Mouse (Mus musculus) layer of hippocampus, postnatal 10 days (tissue): ENCODE data around the gene Pdss2. TPM values are rescaled to one million over a fixed set of nuclear protein-coding genes. Genes with fewer than 3 reads are reported as not detected.

Source experiments
- DNase-seq, 2 experiments: peaks; one replicate each; pipeline ENCODE4 v3.0.0; 2021; ENCODE audit warnings: low spot score in 2 of 2
- total RNA-seq, 2 experiments: library from RNA; stranded (reverse); gene quantifications; 2 replicates each; pipeline ENCODE4 v1.2.3; 2021

Pdss2 gene
- total RNA-seq, 2 experiments from 2014 or later, result 16.8 to 21.5 TPM

GRCm38 (mm10) chr10:43478751-43479435, 257.6 kb downstream of the Pdss2 start, which contains the start of gene Bend3:
Bend3 (plus strand) TSS chr10:43478831.
- DNase-seq, result peak; percentile 69 to 77

- DNase-seq, result peak; percentile 76 to 87
Observed at GRCm38 (mm10) chr10:43479436-43480157, 258.3 kb downstream of the Pdss2 start.

DNA sequence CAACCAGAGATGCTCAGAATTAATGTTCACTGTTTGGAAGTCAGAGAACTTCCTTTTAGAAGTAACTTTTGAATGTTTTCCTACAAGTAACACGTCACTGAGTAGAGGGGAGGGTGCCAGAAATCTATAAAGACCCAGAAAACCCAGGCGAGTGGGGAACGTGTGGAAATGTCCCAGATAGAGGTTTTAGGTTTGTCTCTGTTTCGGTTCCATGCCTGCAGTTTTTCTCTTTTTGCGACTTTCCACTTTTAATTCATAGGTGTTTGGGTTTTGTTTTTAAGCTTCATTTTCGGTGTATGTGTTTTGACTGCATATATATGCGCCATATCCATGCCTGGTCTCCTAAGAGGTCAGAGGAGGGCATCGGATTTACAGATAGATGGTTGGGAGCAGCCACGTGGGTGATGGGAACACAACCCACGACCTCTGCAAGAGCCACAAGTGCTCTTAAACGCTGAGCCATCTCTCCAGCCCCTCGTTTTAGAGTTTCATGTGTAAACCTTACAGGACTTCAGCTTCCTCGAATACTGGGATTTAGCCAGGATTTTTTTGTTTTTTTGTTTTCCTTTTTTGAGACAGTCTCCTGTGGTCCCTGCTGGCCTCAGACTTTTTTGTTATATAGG, 259.1 kb downstream of the Pdss2 start:
- no peak for DNase-seq

DNA sequence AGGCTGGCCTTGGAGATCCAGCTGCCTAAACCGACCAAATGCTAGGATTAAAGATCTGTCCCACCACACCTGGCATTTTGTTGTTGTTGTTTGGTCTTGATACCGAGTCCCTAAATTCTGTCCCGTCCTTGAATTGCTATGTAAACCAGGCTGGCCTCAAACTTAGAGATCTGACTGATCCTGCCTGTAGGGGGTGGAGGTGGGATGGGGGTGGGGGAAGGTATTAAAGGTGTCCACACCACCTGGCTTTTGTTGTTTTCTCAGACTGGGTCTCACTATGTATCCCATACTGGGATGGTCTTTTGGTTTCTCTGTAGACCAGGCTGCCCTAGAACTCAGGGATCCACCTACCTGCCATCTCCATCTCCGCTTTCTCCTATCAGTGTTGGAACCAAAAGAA, 259.9 kb downstream of the Pdss2 start:
- no peak for DNase-seq

DNA sequence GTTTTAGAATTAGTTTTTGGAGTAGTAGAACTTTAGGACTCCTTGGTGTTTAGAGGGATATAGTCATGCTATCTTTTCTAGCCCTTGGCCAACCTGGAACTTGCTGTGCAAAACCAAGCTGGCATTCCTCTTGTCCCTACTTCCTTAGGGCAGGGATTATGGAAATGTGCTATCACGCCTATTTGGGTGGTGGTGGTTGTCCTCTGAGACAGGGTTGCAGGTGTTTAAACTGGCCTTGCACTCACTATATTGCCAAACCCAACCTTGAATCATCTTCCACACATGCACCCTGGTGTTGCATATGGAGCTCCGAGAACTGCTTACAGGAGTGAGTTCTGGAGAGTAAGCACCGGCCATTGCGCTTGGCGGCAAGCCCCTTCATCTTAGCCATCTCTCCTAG, 260.7 kb downstream of the Pdss2 start:
- DNase-seq, result no peak

GRCm38 (mm10) chr10:43483426-43483995, 262.2 kb downstream of the Pdss2 start:
- no peak for DNase-seq

GRCm38 (mm10) chr10:43485751-43486268, 264.5 kb downstream of the Pdss2 start:
- no peak for DNase-seq

DNA sequence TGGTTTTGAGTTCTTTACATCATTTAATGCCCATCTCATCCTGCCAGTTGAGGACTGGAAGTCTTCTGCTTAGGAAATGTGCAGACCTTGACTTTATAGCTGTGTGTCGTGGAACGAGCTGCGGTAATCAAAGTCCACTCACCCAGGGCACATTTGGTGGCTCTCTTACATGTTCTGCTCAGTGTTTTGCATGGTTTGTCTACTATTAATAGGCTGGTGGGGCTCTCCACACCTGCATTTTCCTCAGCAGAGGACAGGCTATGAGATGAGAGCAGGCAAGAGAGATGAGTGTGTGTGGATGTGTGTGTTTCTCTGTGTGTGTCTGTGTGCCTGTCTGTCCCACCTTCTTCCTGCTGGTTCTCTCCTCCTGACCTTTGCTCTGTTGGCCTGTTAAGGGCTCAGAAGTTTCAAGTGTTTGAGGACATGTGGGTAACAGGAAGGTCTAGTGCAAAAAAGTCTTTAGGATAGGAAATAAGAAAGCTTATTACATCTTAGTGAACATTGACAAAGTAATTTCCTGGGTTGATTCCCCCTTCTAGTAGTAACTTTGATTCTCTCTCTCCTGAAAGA, 266.2 kb downstream of the Pdss2 start:
- DNase-seq, result no peak

DNA sequence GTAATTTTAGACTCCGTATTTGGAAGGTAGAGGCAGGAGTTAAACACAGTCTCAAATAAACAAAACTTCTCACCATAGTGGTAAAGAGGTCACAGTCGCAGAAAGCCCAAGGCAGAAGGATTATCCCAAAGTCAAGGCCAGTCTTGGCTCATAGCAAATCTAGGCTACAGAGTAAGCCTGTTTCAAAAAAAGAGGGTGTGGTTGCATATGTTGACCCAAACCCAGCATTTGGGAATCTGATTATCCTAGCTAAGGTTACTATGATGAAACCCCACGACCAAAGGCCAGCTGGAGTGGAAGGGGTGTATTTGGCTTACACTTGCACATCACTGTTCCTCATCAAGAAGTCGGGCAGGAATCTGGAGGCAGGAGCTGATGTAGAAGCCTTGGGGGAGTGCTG, 267.0 kb downstream of the Pdss2 start:
- no peak for DNase-seq

DNA sequence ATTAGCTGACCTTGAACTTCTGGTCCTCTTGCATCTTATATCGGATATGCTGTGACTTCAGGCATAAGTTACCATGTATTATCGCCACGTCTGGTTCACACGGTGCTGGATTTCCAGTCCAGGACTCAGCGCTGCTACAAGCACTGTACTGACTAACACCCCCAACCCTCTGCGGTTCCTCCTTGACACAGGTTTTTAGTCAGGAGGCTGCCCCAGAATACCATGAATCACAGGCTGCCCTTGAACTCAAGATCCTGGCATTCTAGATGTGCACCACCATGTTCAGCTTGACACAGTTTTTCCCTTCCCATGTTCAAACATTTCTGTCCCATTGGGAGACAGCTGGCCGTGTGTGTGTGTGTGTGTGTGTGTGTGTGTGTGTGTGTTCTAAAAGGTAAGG, 267.9 kb downstream of the Pdss2 start:
- DNase-seq, result no peak

GRCm38 (mm10) chr10:43489550-43489949, 268.3 kb downstream of the Pdss2 start:
- no peak for DNase-seq

DNA sequence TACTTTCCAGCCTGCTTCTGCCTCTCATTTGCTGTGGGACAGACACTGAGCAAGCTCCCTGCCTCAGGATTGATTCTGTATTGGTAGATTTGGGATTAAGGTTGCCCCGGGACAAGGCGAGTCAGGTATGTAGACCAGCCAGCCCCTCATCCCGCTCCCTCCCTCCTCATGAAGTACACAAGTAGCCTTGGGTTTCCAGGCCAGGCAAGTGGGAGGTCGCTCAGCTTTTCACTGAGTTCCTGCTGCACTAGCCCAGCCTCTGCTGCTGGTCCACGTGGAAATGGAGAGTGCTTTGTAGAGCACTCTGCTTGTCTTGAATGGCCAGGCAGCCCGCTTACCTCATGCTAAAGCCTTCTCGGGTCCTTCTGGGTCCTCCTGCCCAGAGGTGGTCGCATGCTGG, 268.7 kb downstream of the Pdss2 start:
- DNase-seq, result no peak

- no peak for DNase-seq
Observed at GRCm38 (mm10) chr10:43490846-43491245, 269.6 kb downstream of the Pdss2 start.

DNA sequence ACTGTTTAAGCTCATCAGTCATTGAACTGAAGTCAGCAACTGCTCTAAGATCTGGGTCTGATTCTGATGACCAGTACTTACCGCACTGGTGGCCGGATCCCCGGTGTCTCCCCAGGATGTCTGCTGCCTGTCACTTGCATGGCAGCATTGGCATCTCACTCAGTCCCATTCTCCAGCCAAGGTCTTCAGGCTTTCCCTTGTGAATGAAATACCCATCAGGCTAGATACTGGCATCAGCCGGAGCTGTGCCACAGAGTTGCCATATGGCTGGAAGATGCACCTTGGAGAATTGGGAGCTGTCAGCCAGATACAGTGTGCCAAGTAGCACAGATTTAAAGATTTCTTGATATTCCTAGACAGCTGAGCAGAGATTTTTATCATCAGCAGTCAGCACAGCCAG, 281.3 kb downstream of the Pdss2 start:
- DNase-seq, result no peak

- no peak for DNase-seq
Observed at GRCm38 (mm10) chr10:43504291-43504690, 283.0 kb downstream of the Pdss2 start.

GRCm38 (mm10) chr10:43507051-43507450, 285.8 kb downstream of the Pdss2 start:
- no peak for DNase-seq

DNA sequence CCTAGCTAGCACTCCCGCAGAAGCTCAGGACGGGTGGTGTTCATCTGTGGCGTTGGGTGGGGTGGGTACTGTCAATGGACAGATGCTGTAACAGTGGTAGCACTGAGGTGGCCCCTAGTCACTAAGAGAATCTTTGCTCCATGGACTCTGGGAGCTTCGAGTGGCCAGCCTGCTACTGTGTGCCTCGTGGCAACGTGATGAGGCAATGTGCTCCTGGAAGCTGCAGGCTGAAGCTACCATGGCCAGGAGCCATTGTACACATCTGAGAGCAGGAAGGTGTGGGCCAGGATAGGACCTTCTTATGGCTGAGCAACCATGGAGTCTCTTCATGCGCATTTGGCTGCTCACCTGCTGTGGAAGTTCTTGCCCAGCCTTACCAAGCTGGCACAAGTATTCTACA, 287.9 kb downstream of the Pdss2 start:
- no peak for DNase-seq

DNA sequence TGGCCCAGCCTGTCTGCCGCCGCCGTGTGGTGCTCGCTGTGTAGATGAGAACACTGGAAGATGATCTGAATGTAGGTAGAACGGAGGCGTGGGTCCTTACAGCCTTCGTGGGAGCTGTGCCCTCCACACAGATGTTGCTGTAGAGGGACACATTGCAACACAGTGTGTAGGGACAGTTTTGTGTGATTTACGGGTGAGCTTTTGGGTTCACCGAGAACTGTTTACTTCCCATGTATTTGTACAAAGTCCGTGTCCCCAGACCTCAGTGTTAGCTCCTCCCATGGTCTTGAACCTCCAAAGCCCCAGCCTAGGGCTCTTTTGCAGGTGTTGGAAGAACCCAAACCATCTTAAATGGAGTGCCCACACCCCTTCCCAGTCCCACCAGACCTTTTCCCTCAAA, 291.7 kb downstream of the Pdss2 start:
- no peak for DNase-seq
